Mouse (Mus musculus) liver, embryonic 11.5 days (tissue): ENCODE measurements at regions not wholly inside any gene's neighbourhood (a gene's known extent, or its start where the extent isn't known, plus 50 kb on each side); places are given as distances from the start of the nearest gene placed in this dataset.

Source experiments
- ATAC-seq: fragments of 200-750 bp; cut with Nextera tagmentation; replicated peaks from 2 replicates; pipeline ENCODE4 v1.8.0; 2017; ENCODE audit warnings: moderate number of reproducible peaks, mild to moderate bottlenecking, moderate TSS enrichment, moderate library complexity; ENCODE audit not compliant: low FRiP score
- DNase-seq: peaks from one replicate; pipeline ENCODE4 v3.0.0-alpha.2; 2017; ENCODE audit warnings: low spot score
- H3K27ac ChIP-seq: fragments of 300-500 bp; sonication (generic); 2 replicates; pipeline ENCODE4 v1.5.1; 2014; ENCODE audit warnings: mild to moderate bottlenecking, low read depth, low read length, control low read depth
- H3K27me3 ChIP-seq: fragments of 300-500 bp; sonication (generic); replicated peaks from 2 replicates; pipeline ENCODE4 v1.6.1; 2014; ENCODE audit warnings: low read length, mixed read lengths; ENCODE audit not compliant: control insufficient read depth, insufficient read depth
- H3K36me3 ChIP-seq: fragments of 300-500 bp; sonication (generic); 2 replicates; pipeline ENCODE4 v1.6.1; 2014; ENCODE audit warnings: mild to moderate bottlenecking, low read length, moderate library complexity, mixed read lengths; ENCODE audit not compliant: control insufficient read depth, insufficient read depth
- H3K4me1 ChIP-seq: fragments of 300-500 bp; sonication (generic); replicated peaks from 2 replicates; pipeline ENCODE4 v1.6.1; 2014; ENCODE audit warnings: low read length, mixed read lengths; ENCODE audit not compliant: control insufficient read depth, insufficient read depth
- H3K4me2 ChIP-seq: fragments of 300-500 bp; sonication (generic); 2 replicates; pipeline ENCODE4 v1.6.1; 2014; ENCODE audit warnings: mild to moderate bottlenecking, control low read depth, moderate library complexity
- H3K4me3 ChIP-seq: fragments of 300-500 bp; sonication (generic); 2 replicates; pipeline ENCODE4 v1.5.1; 2014; ENCODE audit warnings: low read depth, low read length, control low read depth
- H3K9ac ChIP-seq: fragments of 300-500 bp; sonication (generic); 2 replicates; pipeline ENCODE4 v1.6.1; 2014; ENCODE audit warnings: low read depth, low read length, control low read depth
- H3K9me3 ChIP-seq: fragments of 300-500 bp; sonication (generic); 2 replicates; pipeline ENCODE4 v1.6.1; 2016; ENCODE audit warnings: low read length, inconsistent platforms, mixed read lengths; ENCODE audit not compliant: control insufficient read depth
- WGBS: fragments of 180-500 bp; shearing (Covaris S2); extraction: QIAGEN DNeasy Blood & Tissue Kit; methylation state at CpG from one replicate; pipeline ENCODE4 v1.1.7; 2014; 5-methylcytosine and 5-hydroxymethylcytosine counted together

DNA sequence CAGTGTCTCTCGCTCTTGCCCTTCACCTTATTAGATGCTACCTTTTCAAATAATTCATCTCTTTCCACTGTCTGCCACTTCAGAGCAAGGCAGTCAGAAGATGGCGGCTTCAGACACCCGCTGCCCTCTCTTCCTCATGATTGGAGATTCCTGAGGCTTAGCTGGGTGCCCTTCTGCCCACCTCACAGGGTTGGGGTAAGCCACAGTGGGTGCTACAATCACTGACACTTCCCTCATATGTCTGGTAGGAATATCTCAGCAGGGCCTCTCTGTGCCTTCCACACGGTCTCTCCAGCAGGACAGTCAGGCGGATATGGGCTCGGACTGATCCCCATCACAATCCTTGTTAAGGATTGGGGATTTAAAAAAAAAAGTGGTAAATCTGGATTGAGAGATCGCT is 53.2 kb upstream of the Rpl36-ps4 start:
- no peak overlapping the region for H3K27ac ChIP-seq
- no peak overlapping the region for H3K4me2 ChIP-seq
- DNase-seq (no peak), ATAC-seq (no peak)
- no peak overlapping the region for H3K9ac ChIP-seq
- no peaks in the 10 kb centered on the region for H3K9me3 ChIP-seq
- WGBS = 90% methylated on average over 7 of the region's 7 CpGs
- no peak overlapping the region for H3K4me3 ChIP-seq
- no peaks in the 10 kb centered on the region for H3K36me3 ChIP-seq
- no peaks in the 10 kb centered on the region for H3K27me3 ChIP-seq
- 0 out of 2 replicates have a peak, but pooled peaks cover 3% of the 10 kb centered on the region for H3K4me1 ChIP-seq

DNA sequence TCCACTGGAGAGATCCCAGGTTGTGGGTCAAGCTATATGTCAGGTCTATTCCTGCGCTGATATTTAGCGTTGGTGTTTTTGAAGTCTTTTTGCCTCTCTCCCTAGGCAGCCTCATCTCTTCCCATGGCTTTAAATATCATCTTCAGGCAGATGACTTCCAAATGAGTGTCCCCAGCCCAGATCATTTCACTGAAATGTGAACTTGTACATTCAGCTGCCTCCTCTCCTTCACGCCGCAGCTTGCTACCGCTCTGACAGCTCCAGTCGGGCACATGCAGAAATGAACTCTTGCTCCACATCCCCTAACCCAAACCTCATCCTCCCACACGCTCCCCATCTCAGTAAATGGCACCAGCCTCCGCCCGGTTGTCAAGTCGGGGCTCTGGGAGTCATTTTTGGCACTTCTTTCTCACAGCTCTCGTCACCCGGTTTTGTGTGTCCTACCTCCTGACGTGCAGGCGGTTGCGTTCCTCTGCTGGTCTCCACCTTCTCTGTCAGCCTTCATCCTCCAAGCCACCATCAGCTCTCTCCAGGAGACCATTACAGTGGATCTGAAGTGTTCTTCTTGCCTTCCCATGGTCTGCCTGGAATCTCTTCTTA is 54.0 kb upstream of the Rpl36-ps4 start:
- peak; percentile 15 for DNase-seq
- no peak overlapping the region for H3K27ac ChIP-seq
- 77% methylated on average over 15 of the region's 15 CpGs for WGBS

DNA sequence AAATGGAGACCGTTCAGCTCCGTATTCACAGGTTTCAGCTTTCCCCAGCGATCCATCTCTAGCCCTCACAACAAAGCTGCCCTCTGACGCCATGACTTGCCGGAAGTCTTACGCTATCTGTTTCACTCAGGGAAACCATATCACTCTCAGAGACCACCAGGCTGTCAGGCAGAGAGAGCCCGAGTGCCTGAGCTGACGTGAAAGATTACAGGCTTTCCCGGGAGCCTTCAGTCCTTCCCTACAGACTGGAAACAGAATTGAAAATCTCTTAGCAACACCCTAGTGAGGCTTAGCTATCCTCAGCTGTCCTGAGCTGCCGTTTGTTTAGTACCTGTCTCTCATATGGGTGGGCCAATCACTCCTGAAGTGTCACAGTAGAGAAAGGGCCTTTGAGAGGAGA is 54.6 kb upstream of the Rpl36-ps4 start:
- Histone ChIP-seq H3K27me3 (no peaks in the 10 kb centered on the region), H3K4me1 (0 out of 2 replicates have a peak, but pooled peaks cover 3% of the 10 kb centered on the region), H3K27ac (no peak overlapping the region), H3K4me2 (peak overlapping the region; percentile 17; the same call in 1 of the 2 replicates), H3K9me3 (no peaks in the 10 kb centered on the region), H3K36me3 (no peaks in the 10 kb centered on the region), H3K4me3 (no peak overlapping the region), H3K9ac (no peak overlapping the region)
- no peak for DNase-seq
- peak; percentile 45; the same call in 1 of the 2 replicates for ATAC-seq
- 31% methylated on average over 10 of the region's 10 CpGs for WGBS

More for the DNA sequence above, 54.0 kb upstream of the Rpl36-ps4 start:
- H3K4me3 ChIP-seq = no peak overlapping the region
- 0 out of 2 replicates have a peak, but pooled peaks cover 3% of the 10 kb centered on the region for H3K4me1 ChIP-seq
- no peaks in the 10 kb centered on the region for H3K27me3 ChIP-seq
- H3K36me3 ChIP-seq = no peaks in the 10 kb centered on the region
- H3K9me3 ChIP-seq = no peaks in the 10 kb centered on the region
- H3K9ac ChIP-seq = no peak overlapping the region
- no peak for ATAC-seq
- H3K4me2 ChIP-seq = no peak overlapping the region

DNA sequence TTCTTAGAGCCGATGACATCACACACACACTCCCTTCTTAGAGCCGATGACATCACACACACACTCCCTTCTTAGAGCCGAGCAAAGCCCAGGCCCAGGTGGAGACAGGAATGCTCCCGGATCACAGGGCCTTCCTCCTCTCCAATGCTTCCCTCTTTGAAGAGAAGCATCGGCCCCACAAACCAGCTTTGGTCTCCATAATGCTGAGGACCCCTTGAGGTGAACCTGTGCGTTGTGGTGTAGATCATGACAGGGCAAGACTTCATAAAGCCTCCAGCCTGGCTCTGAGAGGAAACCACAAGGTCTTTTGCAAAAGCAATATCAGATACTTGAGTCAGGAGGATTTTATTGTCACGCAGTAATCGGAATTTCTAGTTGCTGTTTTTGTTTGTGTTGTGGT is 55.3 kb upstream of the Rpl36-ps4 start:
- DNase-seq = no peak
- Histone ChIP-seq H3K9ac (no peak overlapping the region), H3K9me3 (no peaks in the 10 kb centered on the region), H3K4me2 (no peak overlapping the region), H3K4me1 (0 out of 2 replicates have a peak, but pooled peaks cover 3% of the 10 kb centered on the region), H3K27ac (no peak overlapping the region), H3K27me3 (no peaks in the 10 kb centered on the region), H3K36me3 (no peaks in the 10 kb centered on the region), H3K4me3 (no peak overlapping the region)
- WGBS = 79% methylated on average over 8 of the region's 8 CpGs
- ATAC-seq = no peak

DNA sequence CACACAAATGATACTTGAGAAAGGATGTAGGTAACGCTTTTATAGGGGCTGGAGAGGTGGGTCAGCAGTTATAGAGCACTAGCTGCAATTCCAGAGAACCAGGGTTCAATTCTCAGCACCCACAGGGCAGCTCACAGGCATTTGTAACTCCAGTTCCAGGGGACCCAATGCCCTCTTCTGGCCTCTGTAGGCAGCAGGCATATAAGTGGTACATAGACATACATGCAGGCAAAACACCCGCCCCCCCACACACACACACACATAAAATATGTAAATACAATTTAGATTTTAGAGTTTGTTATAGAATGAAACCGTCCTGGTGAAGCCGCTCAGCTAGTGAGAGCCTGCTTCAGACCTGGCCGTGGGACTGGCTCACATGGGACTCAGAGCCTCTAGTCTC is 55.9 kb upstream of the Rpl36-ps4 start:
- Histone ChIP-seq H3K4me1 (0 out of 2 replicates have a peak, but pooled peaks cover 3% of the 10 kb centered on the region), H3K4me3 (no peak overlapping the region), H3K27ac (no peak overlapping the region), H3K9ac (no peak overlapping the region), H3K36me3 (no peaks in the 10 kb centered on the region), H3K9me3 (no peaks in the 10 kb centered on the region), H3K27me3 (no peaks in the 10 kb centered on the region), H3K4me2 (no peak overlapping the region)
- WGBS = 85% methylated on average over 5 of the region's 5 CpGs
- ATAC-seq = no peak
- DNase-seq = no peak

DNA sequence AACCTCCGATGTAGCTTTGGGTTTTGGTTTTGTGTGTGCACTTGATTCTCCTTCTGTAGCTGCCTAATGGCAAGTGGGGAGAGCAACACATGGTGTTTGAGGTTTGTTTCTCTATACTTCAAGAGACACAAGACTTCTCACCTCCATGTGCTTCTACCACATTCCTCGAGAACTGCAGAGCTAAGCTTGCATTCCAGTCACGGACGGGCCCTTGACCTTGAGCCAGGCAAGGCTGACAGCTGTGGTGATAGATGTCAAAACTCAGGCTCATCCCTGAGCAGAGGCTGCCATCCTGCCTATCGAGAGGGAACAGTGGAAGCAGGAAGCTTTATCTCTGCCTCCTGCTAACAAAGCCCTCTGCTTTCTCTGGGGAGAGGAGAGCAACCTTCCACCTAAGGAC is 59.2 kb upstream of the Rpl36-ps4 start:
- Histone ChIP-seq H3K4me1 (0 out of 2 replicates have a peak, but pooled peaks cover 3% of the 10 kb centered on the region), H3K27ac (no peak overlapping the region), H3K27me3 (no peaks in the 10 kb centered on the region), H3K9ac (no peak overlapping the region), H3K36me3 (no peaks in the 10 kb centered on the region), H3K4me3 (no peak overlapping the region), H3K9me3 (no peaks in the 10 kb centered on the region), H3K4me2 (no peak overlapping the region)
- 37% methylated on average over 5 of the region's 5 CpGs for WGBS
- DNase-seq = no peak
- ATAC-seq = no peak

DNA sequence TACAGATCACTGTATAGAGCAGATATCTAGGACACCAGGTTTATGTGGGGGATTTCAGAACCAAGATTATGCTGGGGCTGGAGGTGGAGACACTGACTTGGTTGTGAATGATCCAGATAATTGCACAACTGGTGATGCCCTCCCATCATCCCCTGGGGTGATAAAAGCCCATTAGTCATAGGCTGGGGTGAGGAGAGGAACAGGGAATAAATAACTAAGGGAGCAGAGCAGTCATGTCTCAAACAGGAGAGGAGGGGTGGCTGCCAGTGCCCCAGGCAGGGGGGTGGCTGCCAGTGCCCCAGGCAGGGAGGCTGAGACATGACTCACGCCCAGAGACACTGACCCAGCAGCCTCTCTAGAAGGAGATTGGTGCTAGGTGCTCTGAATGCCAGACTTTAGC is 53.7 kb upstream of the Kcnk12 start:
- Histone ChIP-seq H3K4me3 (no peak overlapping the region), H3K4me2 (no peak overlapping the region), H3K27ac (no peak overlapping the region), H3K9ac (no peak overlapping the region), H3K27me3 (no peaks in the 10 kb centered on the region), H3K4me1 (no peaks in the 10 kb centered on the region), H3K9me3 (no peaks in the 10 kb centered on the region), H3K36me3 (no peaks in the 10 kb centered on the region)
- DNase-seq (no peak), ATAC-seq (no peak)
- 33% methylated on average over 1 of the region's 1 CpGs for WGBS

DNA sequence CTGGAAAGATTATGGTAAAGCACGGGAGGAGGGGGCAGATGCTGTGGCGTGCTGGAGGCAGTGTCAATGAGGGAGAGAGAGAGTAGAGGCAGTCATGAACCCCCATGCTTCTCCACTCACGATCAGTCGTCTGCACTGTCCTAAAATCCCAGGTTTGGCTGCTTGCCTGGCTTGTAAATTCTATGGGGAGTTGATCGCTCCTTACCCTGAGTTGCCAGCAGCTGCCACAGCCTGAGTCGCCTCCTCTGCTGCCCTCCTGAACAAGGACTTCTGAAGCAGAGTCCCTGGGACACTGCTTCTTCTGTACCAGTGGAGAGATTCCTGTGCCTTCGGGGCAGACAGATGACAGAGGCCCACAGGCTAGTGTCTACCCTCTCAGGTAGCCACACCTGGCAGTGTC is 52.1 kb upstream of the Kcnk12 start:
- ATAC-seq (no peak), DNase-seq (no peak)
- 76% methylated on average over 7 of the region's 7 CpGs for WGBS
- Histone ChIP-seq H3K9me3 (no peaks in the 10 kb centered on the region), H3K4me3 (no peak overlapping the region), H3K27ac (no peak overlapping the region), H3K27me3 (no peaks in the 10 kb centered on the region), H3K9ac (no peak overlapping the region), H3K4me1 (no peaks in the 10 kb centered on the region), H3K4me2 (no peak overlapping the region), H3K36me3 (no peaks in the 10 kb centered on the region)

DNA sequence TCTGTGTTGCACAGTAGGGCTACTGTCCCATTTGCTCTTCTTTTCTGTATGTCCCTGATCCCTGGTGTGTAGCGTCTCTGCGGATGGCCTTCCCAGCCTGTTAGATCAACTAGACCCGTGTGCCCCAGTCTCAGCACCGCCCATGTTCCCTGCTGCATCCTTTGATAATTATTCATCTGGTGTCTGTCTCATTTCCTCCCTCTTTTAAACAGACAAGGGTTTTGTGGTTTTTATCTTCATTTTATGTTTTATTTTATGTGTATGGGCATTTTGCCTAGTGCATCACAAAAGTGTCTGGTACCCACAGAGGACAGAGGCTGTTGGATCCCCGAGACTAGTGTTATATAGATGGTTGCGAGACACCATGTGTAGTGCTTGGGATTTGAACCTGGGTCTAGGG is 51.6 kb upstream of the Kcnk12 start:
- ATAC-seq = no peak
- H3K9me3 ChIP-seq = no peaks in the 10 kb centered on the region
- H3K4me3 ChIP-seq = no peak overlapping the region
- DNase-seq = no peak
- H3K27ac ChIP-seq = no peak overlapping the region
- WGBS = 78% methylated on average over 6 of the region's 6 CpGs
- no peaks in the 10 kb centered on the region for H3K36me3 ChIP-seq
- H3K4me2 ChIP-seq = no peak overlapping the region
- H3K27me3 ChIP-seq = no peaks in the 10 kb centered on the region
- no peak overlapping the region for H3K9ac ChIP-seq
- no peaks in the 10 kb centered on the region for H3K4me1 ChIP-seq
